Mouse (Mus musculus): ENCODE measurements at regions not wholly inside any gene's neighbourhood (a gene's known extent, or its start where the extent isn't known, plus 50 kb on each side); places are given as distances from the start of the nearest gene placed in this dataset.

DNA sequence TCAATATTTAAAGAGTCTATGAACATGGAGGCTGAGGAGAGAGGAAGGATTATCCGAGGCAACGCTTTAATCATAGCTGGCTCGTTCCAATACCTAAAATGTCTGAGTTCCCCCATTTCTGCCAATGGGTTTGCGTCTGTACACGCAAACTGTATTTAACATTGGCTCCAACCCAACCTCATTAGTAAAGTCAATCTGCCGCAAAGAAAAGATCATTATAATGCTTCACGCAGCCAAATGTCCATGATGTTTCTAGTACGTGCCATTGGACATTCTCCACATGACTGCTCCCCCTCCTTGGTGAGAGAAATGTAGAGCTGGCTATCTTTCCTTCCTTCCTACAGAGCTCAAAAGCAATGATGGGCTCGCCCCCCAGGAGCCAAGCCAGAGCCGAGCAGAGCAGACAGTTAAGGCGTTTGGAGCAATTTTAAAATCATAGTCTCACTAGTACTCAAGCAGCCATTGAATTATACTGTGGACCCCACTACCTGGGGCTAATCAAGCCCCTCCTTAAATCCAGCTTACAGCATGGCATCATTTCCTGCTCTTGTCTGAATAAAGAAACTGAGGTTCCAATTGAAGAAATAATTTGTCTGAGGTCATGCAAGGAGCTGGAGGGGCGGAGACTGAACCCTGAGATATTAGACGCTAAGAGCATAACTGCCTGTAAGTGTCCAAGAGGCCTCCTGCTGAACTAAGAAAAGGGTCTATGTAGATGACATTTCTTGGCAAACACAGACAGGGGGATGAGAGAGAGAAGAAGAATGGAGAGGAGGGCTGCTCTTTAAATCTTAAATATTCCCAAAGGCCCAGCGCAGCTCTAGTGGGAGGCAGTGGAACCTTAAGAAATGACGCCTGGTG lies 88.5 kb upstream of the Adpgk start:
- no peak for ATAC-seq
- Histone ChIP-seq H3K9me3 (ENCODE audit: control insufficient read depth) (no peaks in the 10 kb centered on the region), H3K4me1 (replicated peaks; ENCODE audit: control insufficient read depth, insufficient read depth, low read length) (no peaks in the 10 kb centered on the region), H3K27ac (ENCODE audit: low read depth, low read length) (no peak overlapping the region), H3K36me3 (ENCODE audit: control insufficient read depth, insufficient read depth) (no peaks in the 10 kb centered on the region), H3K4me2 (replicated peaks; ENCODE audit: low read depth) (no peak overlapping the region), H3K27me3 (replicated peaks; ENCODE audit: control insufficient read depth, insufficient read depth, low read length) (0 out of 2 replicates have a peak, but pooled peaks cover 2% of the 10 kb centered on the region), H3K4me3 (ENCODE audit: low read depth, low read length) (no peak overlapping the region), H3K9ac (ENCODE audit: low read depth, low read length) (no peak overlapping the region)
- TF ChIP-seq CTCF (IDR thresholded peaks at IDR 0.05; ENCODE audit: low read depth), result no peak
- 85% methylated on average over 15 of the region's 15 CpGs for WGBS

DNA sequence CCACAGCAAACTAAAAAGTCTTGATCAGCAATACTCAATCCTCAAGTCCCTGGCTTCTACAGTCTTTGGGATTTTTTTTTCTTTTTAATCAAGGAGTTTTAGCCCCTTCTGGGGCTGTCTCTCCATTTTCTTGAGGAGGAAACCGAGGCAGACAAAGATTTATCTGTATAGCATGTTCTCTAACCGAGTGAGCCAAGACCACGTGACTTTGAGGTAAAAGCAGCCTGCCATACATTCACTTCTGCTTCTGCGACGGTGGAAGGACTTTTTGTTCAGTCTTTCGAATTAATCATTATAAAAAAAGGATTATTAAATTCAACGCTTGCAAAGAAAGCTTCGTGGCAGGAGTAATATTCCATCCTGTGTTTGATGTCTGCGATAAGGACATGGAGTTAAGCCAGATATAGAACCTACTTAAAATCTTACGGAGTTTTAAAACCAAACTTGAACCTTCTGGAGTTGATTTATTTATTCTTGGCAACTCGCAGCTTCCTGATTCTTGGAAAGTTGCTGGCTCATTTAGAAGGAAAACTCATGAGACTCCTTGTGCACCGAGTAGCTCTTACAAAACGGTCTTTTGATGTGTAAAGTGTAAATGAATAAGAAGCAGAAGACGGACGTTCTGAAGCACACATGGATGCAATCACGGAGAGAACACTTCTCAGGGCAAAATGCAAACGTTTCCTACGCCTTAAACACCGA lies 91.7 kb upstream of the Adpgk start:
- 0 out of 2 replicates have a peak, but pooled peaks cover 2% of the 10 kb centered on the region for H3K27me3 ChIP-seq (replicated peaks; ENCODE audit: control insufficient read depth, insufficient read depth, low read length)
- H3K27ac ChIP-seq (ENCODE audit: low read depth, low read length), result no peak overlapping the region
- H3K4me3 ChIP-seq (ENCODE audit: low read depth, low read length), result no peak overlapping the region
- no peaks in the 10 kb centered on the region for H3K36me3 ChIP-seq (ENCODE audit: control insufficient read depth, insufficient read depth)
- WGBS, result 56% methylated on average over 19 of the region's 19 CpGs
- no peak for ATAC-seq
- H3K9ac ChIP-seq (ENCODE audit: low read depth, low read length), result no peak overlapping the region
- H3K4me1 ChIP-seq (replicated peaks; ENCODE audit: control insufficient read depth, insufficient read depth, low read length), result no peaks in the 10 kb centered on the region
- TF ChIP-seq CTCF (IDR thresholded peaks at IDR 0.05; ENCODE audit: low read depth), result no peak
- no peak overlapping the region for H3K4me2 ChIP-seq (replicated peaks; ENCODE audit: low read depth)
- no peaks in the 10 kb centered on the region for H3K9me3 ChIP-seq (ENCODE audit: control insufficient read depth)

DNA sequence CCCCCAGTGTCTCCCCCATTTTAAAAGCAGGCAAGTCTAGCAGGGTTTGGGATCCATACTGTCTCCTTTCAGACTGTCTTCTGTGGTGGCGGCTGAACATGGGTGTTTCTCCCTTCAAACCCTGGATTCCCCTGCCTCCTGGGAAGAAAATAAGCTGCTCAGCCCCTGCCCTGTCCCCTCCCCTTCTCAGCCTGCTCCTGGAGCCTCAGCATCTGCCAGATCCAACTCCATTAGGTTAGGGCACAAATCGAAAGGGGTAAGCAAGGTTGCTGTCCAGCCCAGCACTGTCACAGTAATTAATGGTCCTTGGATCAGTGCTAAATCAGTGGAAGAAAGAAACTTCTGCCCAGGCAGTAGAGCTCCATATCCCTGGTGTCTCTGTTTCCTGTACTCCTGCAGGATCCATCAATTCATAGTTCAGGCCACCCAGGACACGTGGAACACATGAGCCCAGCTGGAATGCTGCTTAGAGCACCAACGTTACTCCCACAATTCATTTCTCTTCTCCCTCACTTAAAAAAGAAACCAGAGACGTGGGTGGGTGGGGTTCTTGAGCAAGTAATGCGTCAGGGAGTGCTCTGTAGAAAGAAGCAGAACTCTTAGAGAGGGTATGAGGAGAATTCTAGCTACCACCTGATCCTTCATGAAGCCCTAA lies 93.0 kb upstream of the Adpgk start:
- 0 out of 2 replicates have a peak, but pooled peaks cover 2% of the 10 kb centered on the region for H3K27me3 ChIP-seq (replicated peaks; ENCODE audit: control insufficient read depth, insufficient read depth, low read length)
- H3K4me1 ChIP-seq (replicated peaks; ENCODE audit: control insufficient read depth, insufficient read depth, low read length), result no peaks in the 10 kb centered on the region
- no peak overlapping the region for H3K9ac ChIP-seq (ENCODE audit: low read depth, low read length)
- no peak for ATAC-seq
- H3K9me3 ChIP-seq (ENCODE audit: control insufficient read depth), result no peaks in the 10 kb centered on the region
- no peak overlapping the region for H3K4me2 ChIP-seq (replicated peaks; ENCODE audit: low read depth)
- H3K36me3 ChIP-seq (ENCODE audit: control insufficient read depth, insufficient read depth), result no peaks in the 10 kb centered on the region
- WGBS, result 40% methylated on average over 6 of the region's 6 CpGs
- no peak for TF ChIP-seq CTCF (IDR thresholded peaks at IDR 0.05; ENCODE audit: low read depth)
- H3K4me3 ChIP-seq (ENCODE audit: low read depth, low read length), result no peak overlapping the region
- no peak overlapping the region for H3K27ac ChIP-seq (ENCODE audit: low read depth, low read length)

DNA sequence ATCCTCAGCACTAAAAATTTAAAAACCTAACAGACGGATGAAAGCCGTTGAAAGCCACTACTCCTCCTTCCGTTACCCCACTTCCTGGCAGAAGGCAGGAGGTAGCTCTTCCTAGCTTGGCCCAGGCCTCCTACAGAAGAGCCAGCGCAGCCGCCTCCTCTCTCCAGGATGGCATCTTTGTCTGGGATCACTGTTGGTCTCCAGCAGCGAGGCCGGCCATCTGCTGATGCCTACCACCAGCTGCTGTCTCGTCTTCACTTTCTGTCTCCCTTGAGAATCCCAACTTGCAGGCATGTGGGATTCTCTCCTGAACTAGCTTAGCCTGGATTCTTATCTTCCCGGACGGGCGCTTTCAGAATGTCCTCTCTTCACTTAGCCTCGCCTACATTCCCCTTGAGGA lies 93.9 kb upstream of the Adpgk start:
- Histone ChIP-seq H3K27me3 (replicated peaks; ENCODE audit: control insufficient read depth, insufficient read depth, low read length) (0 out of 2 replicates have a peak, but pooled peaks cover 2% of the 10 kb centered on the region), H3K9ac (ENCODE audit: low read depth, low read length) (no peak overlapping the region), H3K36me3 (ENCODE audit: control insufficient read depth, insufficient read depth) (no peaks in the 10 kb centered on the region), H3K4me3 (ENCODE audit: low read depth, low read length) (no peak overlapping the region), H3K27ac (ENCODE audit: low read depth, low read length) (no peak overlapping the region), H3K9me3 (ENCODE audit: control insufficient read depth) (no peaks in the 10 kb centered on the region), H3K4me2 (replicated peaks; ENCODE audit: low read depth) (no peak overlapping the region), H3K4me1 (replicated peaks; ENCODE audit: control insufficient read depth, insufficient read depth, low read length) (no peaks in the 10 kb centered on the region)
- no peak for ATAC-seq
- WGBS, result 80% methylated on average over 12 of the region's 12 CpGs
- no peak for TF ChIP-seq CTCF (IDR thresholded peaks at IDR 0.05; ENCODE audit: low read depth)

DNA sequence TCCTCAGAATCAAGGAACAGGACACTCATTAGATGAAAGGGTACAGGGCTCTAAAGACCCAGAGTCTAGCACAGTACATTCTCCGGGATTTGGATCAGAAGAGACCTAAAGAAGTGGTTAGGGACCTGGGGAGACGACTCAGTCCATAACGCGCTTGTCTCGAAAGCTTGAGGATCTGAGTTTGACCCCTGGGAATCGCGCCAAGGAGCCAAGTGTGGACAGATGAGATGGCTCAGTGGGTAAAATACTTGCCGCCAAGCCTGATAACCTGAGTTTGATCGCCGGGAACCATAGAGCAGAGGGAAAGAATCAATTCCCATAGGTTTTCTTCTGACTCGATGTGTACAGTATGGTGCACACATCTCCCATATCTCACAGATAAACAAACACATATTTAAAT lies 97.4 kb upstream of the Adpgk start:
- H3K4me3 ChIP-seq (ENCODE audit: low read depth, low read length), result no peak overlapping the region
- H3K27me3 ChIP-seq (replicated peaks; ENCODE audit: control insufficient read depth, insufficient read depth, low read length), result peaks cover 7% of the 10 kb centered on the region; the same call in 1 of the 2 replicates
- H3K27ac ChIP-seq (ENCODE audit: low read depth, low read length), result no peak overlapping the region
- no peak for ATAC-seq
- H3K36me3 ChIP-seq (ENCODE audit: control insufficient read depth, insufficient read depth), result no peaks in the 10 kb centered on the region
- H3K9ac ChIP-seq (ENCODE audit: low read depth, low read length), result no peak overlapping the region
- no peaks in the 10 kb centered on the region; the same call in none of the 2 replicates for H3K4me1 ChIP-seq (replicated peaks; ENCODE audit: control insufficient read depth, insufficient read depth, low read length)
- 90% methylated on average over 11 of the region's 11 CpGs for WGBS
- H3K4me2 ChIP-seq (replicated peaks; ENCODE audit: low read depth), result no peak overlapping the region
- peaks cover 2% of the 10 kb centered on the region; the same call in 1 of the 2 replicates for H3K9me3 ChIP-seq (ENCODE audit: control insufficient read depth)
- no peak for TF ChIP-seq CTCF (IDR thresholded peaks at IDR 0.05; ENCODE audit: low read depth)

DNA sequence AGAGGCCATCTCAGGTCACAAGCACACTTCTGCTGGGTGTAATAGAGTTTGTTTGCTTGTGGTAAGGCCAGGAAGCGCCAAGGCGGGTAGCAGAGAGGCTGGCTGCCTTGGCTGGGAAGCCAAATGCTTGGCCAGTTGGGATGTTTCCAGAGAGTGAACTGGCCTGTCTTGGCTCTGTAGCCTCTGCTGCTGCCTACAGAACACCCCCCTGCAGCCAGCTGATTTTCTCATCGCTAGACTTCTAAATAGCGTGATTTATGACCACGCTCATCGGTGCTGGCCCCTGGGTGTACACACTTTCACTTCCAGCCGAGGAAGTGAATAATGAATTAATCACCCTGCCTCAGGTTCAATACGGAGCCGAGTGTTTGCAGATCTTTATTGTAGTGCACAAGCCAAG lies 102.2 kb upstream of the Adpgk start:
- TF ChIP-seq CTCF (IDR thresholded peaks at IDR 0.05; ENCODE audit: low read depth), result no peak
- H3K36me3 ChIP-seq (ENCODE audit: control insufficient read depth, insufficient read depth), result no peaks in the 10 kb centered on the region
- ATAC-seq, result no peak
- H3K9me3 ChIP-seq (ENCODE audit: control insufficient read depth), result peaks cover 2% of the 10 kb centered on the region; the same call in 1 of the 2 replicates
- no peak overlapping the region for H3K27ac ChIP-seq (ENCODE audit: low read depth, low read length)
- H3K4me3 ChIP-seq (ENCODE audit: low read depth, low read length), result no peak overlapping the region
- H3K4me2 ChIP-seq (replicated peaks; ENCODE audit: low read depth), result peak overlapping the region; percentile 41; the same call in 1 of the 2 replicates
- H3K27me3 ChIP-seq (replicated peaks; ENCODE audit: control insufficient read depth, insufficient read depth, low read length), result peaks cover 8% of the 10 kb centered on the region; the same call in 1 of the 2 replicates
- no peak overlapping the region for H3K9ac ChIP-seq (ENCODE audit: low read depth, low read length)
- peaks cover 8% of the 10 kb centered on the region for H3K4me1 ChIP-seq (replicated peaks; ENCODE audit: control insufficient read depth, insufficient read depth, low read length)
- WGBS, result 8% methylated on average over 9 of the region's 9 CpGs
